Mouse (Mus musculus) gonadal fat pad, adult 2 months (tissue): ENCODE measurements around the gene Pla2g3. TPM values are rescaled to one million over a fixed set of nuclear protein-coding genes. Genes with fewer than 3 reads are reported as not detected.

ENCODE experiments used
- DNase-seq: peaks from one replicate; pipeline ENCODE4 v3.0.0-alpha.2; 2012; ENCODE audit warnings: low read depth
- polyA plus RNA-seq: library from polyadenylated mRNA; depleted of rRNA; stranded (reverse); fragments of >200 nt; gene quantifications from 2 replicates; pipeline ENCODE4 v1.2.3, GENCODE M21; 2012

The Pla2g3 gene
- polyA plus RNA-seq, 1 experiment, result 0.27 TPM

DNA sequence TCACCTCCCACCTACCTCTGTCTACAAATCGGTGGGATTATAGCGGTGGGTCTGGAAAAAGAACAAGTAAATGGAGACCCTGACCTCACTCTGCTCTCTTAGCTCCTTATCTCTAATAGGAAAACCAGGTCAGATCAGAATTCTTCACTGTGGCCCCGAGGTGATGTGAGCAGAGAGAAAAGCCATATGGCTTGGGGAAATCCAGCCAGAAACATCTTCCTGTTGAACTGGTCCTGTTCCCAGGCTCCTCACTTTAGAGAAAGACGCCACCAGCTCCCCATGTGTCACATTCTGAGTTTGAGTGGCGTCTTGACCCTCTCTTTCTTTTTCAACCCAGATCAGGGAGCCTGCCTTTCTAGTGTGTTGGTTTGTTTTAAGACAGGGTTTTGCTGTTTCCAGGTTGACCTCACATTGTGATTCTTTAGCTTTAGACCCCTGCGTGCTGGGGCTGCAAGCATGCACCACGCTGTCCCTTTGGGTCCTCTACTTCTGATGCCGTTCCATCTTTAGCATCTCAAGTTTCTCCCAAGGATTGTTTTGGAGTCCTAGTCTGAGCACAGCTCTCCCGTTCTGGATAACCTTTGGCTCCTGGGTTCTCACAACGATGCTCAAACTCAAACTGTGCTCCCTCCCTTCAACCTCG is 31.8 kb downstream of the Pla2g3 start:
- DNase-seq, result no peak

DNA sequence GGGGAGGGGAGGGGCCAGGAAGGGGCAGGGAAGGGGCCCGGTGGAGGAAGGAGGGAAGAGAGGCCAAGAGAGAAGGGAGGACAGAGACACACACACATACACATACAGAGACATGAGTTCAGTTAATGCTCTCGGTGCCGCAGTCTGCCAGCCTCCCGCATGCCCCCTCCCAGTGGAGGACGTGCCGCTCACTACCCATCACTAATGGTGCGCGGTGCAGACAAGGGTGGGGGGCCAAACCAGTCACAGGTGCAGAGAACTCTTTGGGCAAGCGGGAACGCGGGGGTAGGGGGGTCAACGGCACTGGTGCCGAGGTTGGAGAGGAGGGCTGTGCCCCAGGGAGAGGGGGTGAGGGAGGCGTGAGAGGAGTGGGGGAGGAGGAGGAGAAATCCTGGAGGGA is 32.8 kb downstream of the Pla2g3 start:
- no peak for DNase-seq

DNA sequence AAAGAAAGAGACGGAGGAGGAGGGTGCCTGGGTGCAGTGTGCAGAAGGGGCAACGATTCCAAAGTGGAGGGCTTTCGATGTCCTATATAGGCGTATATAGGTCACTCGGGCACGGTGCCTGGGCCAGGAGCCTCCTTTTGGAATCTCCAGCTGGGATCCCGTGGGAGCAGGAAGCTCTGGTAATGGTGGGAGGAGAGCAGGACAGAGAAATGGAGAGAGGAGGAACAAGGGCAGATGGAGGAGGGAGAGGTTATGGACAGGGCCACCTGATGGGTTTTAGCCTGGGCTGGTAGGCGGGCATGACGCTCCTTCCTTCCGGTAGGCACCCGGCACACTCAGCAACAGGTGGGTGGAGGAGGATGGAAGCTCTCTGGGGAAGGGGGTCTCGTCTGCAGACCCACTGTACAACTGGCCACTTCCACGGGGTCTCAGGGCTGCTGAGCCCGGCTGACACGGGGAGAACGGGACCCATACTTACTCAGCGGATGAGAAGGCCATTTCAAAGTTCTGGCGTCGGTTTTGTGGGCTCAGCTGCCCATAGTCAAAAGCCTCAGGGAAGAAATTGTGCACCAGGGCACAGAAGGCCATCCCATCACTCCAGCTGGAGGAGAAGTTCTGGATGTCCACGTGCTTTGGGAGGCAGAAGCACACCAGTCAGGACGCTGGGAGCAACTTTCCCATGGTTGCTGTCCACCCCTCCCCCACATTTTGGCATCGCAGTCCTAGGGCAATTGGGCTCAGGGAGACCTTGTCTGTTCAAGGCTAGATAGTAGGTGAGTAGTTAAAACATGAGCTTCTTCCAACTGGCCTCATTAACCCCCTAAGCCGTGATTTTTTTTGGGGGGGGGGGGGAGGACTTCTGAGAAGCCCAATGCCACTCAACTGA is 33.5 kb downstream of the Pla2g3 start:
- no peak for DNase-seq

DNA sequence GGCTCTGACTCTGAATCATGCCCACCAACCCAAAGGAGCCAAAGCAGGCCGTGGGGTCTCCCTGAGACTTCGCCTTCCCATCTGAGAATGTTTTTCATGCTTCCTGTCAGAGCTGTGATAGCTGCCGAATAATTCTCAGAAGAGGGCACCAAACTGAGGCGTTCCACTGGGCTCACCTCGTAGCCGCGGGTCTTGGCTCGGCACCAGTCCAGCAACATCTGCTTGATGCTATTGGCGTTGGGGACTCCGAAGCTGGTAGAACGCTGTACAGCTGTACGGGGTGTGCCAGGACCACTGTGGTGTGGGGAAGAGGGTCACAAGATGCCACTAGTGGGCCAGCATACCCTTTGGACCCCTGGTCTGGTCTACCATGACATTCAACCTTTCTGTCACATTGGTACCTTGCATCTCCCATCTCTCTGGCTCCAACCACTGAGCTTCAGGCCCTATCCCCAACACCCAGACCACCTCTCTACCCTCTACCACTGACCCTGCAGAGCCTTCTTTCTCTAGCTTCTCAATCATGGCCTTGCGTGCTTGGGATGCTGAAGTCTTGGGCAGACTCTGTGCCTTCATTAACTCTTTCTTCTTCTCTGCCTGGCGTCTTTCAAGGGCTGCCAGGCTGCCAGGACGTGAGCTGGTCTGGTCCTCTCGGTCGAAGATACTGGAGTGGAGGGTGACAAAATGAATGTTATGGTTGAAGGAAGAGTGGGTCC is 34.4 kb downstream of the Pla2g3 start:
- no peak for DNase-seq

DNA sequence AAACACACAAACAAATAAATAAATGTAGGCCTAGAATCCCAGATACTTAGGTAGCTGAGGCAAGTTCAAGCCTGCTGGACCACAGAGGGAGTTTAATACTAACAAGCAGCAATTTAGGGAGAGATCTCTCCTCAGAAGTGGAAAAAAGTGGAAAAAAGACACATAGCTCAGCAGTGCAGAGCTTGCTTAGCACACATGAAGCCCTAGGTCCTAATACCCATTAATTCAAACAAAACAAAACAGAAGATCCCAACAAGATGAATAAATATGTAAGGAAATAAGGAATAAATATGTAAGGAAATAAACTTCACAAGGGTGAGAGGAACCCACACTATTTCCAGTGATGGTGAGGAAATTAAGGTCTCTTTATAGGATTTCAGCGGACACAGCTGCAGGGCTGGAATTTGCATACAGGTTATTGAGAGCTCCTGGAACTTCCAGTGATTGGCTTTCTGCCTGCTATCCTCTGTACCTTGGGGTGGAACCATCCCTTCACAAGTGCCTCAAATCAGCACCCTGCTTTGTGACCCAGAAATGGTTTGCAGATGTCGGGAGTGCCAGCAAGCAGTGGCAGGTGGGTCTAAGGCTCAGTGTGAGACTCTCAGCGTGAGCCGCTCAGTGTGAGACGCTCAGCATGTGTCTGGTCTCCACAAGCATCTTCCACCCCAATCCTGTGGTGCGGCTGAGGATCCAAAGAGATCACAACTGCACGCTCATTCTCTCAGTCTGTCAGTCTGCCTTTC is 35.9 kb downstream of the Pla2g3 start:
- DNase-seq, result no peak

DNA sequence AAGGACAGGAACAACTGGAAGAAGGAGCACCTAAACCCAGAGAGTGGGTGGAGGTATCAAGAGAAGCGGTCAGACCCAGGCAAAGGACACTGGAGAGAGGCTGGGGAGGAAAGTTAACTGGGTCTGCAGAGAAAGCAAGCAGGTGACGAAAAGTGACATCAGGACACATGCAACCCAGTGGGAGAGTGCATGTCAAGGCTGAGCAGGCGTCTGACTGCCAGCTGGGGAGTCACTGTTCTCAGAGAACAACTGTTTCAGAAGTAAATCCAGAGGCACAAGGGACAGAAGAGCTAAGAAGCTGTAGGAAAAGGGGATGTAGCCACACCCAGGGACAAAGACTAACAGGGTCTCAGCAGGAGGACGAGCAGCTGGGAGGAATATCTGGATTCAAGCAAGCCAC is 37.5 kb downstream of the Pla2g3 start:
- no peak for DNase-seq

DNA sequence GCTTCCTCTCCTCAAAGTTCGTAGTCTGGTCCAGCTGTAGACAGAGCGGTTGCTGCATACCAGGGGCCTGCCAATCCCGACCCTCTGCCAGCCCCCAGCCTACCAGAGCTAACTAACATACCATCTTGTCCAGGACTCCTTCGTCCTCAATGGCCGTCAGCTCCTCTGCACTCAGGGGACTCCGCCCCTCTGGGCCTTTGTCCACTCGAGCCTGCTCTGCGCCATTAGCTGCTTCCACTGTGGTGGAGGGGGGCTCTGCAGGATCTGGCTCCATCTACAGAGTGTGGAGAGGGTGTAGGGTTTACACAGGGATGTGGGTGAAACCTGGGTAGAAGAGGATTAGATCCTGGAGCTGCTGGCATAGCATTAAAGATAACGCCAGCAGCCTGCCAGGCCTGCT is 38.1 kb downstream of the Pla2g3 start:
- DNase-seq, result no peak

DNA sequence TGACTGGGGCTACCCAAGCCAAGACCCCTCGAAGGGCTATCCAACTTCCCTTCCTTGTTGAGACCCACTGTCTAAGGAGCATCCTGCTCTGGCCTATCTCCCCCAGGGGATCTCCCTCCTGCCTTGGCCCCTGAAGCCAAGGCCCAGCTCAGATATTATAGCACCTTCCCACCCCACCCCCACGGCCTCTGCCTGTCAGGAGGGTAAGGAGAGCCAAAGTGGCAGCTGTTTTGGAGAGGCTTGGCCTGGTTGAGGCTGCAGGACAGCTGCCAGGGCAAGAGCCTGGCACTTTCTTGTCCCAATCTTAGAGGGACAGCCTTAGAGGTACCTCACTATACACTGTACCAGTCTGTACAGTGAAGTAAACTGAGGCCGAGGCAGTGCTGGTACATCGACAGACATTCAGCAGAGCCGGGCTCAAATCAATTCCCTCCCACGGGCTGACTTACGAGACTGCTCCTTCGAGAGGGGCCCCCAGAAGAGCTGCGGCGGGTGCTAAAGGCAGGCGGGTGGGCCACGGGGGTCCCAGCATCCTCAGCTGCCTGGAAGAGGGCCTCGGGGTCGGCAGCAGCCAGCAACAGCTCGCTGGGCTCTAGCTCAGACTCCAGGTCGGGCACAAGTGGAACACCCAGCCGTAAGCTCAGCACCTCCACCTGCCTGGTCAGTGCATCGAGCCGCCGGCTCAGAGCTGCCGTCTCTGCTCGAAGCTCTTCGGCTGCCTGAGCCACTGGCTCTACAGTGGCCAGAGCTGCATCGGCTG is 39.1 kb downstream of the Pla2g3 start:
- DNase-seq, result no peak

DNA sequence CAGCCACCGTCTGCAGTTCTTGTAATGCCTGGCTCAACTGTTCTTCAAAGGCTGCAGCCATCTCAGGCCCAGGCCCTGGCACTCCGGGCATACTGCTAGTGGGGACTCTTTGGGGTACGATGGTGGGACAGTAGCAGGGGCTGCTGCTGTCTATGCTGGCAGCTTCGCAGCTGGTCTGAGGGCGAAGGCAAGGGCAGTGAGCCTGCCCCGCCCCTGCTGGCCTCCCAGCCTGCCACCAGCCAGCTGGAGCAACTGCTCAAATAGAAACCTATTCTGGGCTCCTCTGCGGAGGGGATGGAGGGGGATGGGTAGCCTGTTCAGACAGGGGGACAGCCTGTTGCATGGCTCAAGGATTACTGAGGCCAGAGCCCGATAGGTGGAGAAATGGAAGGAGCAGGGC is 39.7 kb downstream of the Pla2g3 start:
- DNase-seq, result no peak

DNA sequence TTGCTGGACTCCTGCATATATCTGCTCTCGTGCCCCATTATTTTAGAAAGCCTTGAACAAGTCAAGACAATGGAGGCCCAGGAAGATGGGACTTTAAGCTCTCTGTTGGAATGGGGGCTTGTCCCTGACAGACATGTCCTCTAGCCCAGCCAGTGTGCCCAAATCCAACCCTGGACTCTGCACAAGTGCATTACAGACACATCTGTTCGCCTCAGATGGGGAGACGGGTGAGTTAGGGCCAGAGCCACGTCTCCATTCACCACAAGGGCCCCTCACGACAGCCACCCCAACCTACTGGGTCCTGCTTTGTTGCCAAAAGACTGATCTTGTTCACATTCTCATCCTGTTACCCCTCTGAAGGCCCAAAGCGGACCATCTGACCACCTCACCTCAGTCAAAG is 40.1 kb downstream of the Pla2g3 start:
- DNase-seq, result no peak

DNA sequence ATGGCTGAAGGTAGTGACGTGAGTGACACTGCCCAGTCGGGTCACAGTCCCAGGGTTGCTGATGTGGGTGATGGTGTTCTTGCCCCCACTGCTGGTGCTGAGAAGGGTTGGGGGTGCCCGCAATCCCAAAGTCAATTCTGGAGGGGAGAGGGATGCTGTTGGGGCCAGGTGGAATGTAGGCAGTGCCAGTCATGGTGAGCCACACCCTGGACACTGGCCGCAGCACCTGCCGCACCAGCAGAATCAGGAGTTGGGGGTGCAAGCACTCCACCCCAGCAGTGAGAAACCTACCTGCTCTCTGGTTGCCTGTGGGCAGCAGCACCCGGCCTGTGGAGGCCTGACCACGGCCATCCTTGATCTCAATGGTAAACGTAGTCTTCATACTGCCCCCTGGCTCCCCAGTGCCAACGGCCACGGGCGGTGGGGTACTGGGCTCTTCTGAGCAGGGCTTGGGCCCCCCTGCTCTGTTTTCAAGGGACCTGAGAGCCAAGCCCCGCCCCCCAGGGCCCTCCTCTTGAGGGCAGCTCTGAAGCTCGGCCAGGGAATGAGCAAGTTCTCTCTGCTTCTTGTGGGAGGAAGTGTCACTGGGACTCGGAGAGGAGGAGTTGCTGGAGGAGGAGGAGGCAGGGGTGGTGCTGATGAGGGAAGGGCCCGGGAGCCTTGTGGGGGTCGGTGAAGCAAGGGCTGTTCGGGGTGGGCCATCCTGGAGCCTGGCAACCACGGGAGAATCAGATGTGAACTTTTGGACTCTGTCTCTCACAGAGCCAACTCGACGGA is 41.6 kb downstream of the Pla2g3 start:
- DNase-seq, result no peak

DNA sequence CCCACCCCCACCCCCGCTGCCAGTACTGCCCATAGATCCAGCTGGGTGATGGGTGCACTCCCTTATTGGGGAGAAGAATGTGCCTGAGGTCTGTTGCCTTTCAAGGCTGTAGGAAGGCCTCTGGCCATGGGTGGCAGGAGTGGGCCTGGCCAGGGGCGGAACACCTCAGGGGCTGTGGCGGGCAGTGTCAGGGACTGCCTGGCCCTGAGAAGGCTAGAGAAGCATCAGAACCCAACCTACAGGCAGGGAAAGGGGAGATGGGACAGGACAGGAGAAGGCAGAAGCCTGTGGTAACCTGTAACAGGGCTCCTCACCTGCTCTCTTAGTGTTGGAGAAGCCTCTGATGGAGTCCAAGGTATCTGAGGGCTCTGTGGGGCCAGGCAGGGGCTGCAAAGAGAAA is 42.6 kb downstream of the Pla2g3 start:
- no peak for DNase-seq

DNA sequence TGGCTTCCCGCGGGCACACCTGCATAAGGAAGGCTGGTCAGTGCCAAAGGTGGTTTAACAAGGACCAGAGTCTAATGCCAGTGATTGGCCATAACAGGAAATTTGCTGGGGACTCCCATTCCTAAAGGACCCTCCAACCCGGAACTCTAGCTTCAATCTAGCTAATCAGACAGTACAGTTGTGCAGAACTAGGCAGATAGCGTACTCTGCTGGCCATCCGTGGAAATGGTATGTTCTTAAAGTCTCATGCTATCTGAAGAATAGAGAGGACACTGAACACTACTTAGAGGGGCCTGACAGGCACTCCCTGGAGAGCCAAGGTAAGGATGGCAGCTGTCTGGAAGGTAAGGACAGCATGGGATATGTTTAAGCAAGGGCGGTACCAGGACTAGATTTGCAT is 43.5 kb downstream of the Pla2g3 start:
- DNase-seq, result no peak

DNA sequence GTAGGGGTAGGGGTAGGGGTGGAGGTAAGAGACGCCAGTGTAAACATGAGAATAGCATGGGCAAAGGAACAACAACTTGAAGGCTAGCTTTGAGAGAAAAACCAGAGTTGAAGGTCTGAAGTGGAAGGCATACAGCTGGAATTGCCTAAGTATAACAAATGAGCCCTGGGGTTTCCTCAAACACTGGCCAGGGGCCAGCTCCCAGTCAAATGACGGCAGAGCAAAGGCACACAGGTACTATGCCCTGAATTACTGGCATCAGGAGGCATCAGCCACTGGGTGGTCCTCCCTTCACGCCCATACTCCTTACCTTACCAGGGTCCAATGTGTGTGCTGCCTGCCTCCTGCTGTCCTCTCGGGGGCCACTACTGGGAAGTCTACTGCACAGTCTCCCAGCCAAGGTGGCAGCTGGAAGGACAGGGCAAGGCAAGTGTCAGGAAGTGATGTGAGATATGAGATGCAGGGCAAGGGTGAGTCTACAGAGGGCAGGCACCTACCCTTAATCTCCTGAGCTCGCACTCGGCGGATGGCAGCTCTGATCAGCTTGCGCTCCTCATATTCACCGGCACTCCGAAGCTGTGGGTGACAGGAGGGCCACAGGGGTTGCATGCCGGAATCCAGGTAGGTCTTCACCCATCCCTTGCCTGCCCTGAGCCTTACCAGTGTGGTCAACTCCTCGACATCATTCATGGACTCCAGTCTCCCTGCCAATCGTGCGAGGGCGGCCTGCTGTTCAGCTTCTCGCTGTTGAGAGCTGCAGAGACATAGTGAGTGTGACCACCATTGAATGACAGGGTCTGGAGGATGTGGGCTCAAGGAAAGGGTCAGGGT is 44.2 kb downstream of the Pla2g3 start:
- DNase-seq, result no peak

DNA sequence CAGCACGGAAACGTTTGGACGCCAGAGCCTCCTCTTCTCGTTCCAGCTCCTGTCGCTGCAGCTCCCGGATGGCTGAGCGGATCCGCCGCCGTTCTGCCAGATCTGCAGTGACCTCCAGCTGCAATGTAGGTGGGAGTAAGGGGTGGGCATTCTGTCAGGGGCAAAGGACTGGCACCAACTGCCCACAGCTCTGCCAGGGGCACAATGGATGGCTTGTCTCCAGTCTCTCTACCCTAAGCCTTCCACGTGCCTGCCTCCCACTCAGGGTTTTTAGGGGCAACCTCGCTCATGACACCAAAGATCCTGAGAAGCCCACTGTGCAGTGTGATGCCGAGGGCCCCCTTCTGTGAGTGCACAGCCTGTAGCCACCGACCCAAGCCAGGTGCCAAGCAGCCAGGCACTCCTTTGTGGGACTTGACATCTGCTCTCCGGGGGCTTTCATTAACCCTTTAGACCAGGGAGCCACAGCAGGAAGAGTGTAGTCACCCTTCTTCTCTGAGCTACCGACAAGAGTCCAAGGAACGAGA is 45.4 kb downstream of the Pla2g3 start:
- no peak for DNase-seq

DNA sequence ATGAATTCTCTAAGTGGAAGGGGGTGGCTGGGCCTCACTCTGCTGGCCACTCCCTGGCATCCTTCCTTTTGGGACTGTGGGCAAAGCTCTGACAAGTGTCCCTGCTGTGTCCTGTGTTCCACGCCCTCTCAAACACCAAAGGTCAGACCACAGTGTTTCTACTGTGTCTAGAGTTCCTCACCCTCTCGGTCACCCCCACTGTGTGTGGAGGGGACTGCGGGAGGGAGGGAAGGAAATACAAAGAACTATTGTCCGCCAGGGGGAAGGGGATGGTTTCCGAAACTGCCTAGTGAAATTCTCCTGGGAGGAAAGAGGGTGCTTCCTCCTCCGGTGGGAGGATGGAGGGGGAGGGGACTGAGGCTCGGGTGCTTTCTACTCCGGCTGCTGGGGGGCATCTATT is 46.9 kb downstream of the Pla2g3 start:
- DNase-seq, result no peak

DNA sequence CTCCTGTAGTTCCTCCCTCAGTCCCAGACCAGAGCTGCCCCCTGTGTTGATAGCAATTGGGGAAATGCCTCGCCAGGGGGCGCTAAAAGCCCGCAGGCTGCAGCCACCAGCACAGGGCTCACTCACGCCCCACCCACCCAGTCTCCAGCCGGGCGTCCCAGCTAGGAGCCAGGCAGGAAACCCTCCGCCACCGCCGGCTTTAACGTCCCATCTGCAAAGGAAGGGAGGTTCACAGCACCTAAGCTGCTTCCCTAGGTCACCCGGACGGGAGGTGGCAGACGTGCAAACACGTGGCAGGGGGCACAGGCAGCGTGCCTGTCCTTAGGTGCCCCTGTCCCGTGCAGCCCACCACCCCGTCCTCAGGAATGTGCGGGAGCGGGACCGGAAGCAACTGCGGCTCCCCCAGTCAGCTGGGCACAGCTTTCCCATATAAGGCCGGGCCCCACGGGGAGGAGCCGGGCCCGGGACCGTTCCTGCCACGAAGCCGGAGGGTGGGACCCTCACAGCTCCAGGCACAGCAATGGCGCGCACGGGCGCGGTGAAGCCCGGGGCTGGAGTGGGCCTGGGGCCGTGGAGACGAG is 47.4 kb downstream of the Pla2g3 start:
- DNase-seq, result no peak

DNA sequence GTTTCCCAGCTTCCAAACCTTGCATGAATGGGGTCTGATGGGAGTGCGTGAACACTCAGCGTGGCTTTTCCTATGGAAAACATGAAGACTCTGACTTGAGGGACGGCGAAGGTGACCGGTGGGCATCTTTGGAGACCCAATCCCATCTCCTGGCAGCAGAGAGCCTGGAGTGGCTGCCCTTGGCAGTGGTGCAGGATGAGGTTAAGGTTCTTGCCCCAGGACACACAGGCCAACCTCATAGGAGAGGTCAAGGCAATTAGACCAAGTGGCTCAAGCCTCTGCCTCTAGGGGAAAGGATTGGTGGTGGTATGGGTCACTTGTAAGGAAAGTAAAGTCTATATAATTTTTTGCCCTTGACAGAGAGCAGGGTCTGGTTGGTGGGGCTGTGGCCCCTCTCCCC is 48.0 kb downstream of the Pla2g3 start:
- no peak for DNase-seq

DNA sequence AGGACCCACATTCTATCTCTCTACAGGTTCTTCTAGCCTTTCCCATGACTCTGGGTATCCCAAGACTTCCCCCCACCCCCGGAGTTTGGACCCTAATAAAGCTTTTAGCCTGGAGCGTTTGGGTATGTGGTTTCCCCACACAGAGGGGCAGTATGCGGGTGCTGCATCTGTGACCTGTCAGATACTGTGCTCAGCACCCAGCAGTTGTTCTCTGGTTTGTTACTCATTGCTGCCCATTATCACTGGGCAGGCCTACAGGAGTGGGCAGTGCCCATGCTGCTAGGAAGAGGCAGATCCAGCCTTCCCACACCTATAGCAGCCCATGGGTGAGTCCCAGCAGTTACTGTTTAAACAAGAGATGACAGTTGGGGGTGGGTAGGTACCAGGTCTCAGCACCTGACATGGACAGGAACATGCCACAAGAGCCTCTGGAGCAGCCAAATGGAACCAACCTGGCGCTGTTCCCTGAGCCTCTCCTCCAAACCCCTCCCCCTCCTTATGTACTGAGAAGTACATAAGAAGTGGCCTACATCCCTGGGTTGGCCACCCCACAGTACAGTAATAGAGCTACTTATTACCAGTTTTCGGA is 48.8 kb downstream of the Pla2g3 start:
- DNase-seq, result no peak
